Mouse (Mus musculus): ENCODE measurements around the gene Fez1. TPM values are rescaled to one million over a fixed set of nuclear protein-coding genes. Genes with fewer than 3 reads are reported as not detected.

The Fez1 gene
- polyA plus RNA-seq, 1 experiment from 2014 or later = 551 TPM

GRCm38 (mm10) chr9:36857476-36858117 lies 35.9 kb downstream of the Fez1 start:
- H3K4me2 ChIP-seq (replicated peaks) = no peak overlapping the region
- ATAC-seq (ENCODE audit: low FRiP score) (no peak; the same call in 1 of the 2 replicates), DNase-seq (ENCODE audit: low spot score) (no peak)
- peaks cover 78% of the 10 kb centered on the region for H3K36me3 ChIP-seq (replicated peaks; ENCODE audit: control insufficient read depth, insufficient read depth)
- no peaks in the 10 kb centered on the region for H3K9me3 ChIP-seq (ENCODE audit: control insufficient read depth, low read length)
- H3K27ac ChIP-seq = no peak overlapping the region
- 13% methylated on average over 8 of the region's 8 CpGs for WGBS
- no peak overlapping the region for H3K4me3 ChIP-seq (replicated peaks; ENCODE audit: low read length)
- no peak overlapping the region for H3K9ac ChIP-seq
- H3K4me1 ChIP-seq (replicated peaks; ENCODE audit: control insufficient read depth, insufficient read depth, low read length) = peaks cover 8% of the 10 kb centered on the region; the same call in 1 of the 2 replicates
- H3K27me3 ChIP-seq (ENCODE audit: control insufficient read depth, insufficient read depth, low read length) = no peaks in the 10 kb centered on the region

- ATAC-seq (ENCODE audit: low FRiP score) = no peak; the same call in 1 of the 2 replicates
- H3K36me3 ChIP-seq (replicated peaks; ENCODE audit: control insufficient read depth, insufficient read depth) = peaks cover 85% of the 10 kb centered on the region
Observed at GRCm38 (mm10) chr9:36858677-36859076, 37.0 kb downstream of the Fez1 start.

GRCm38 (mm10) chr9:36862576-36862975 lies 40.9 kb downstream of the Fez1 start:
- no peak overlapping the region for H3K27ac ChIP-seq
- 86% methylated on average over 2 of the region's 2 CpGs for WGBS
- ATAC-seq (ENCODE audit: low FRiP score) (no peak), DNase-seq (ENCODE audit: low spot score) (no peak)
- H3K36me3 ChIP-seq (replicated peaks; ENCODE audit: control insufficient read depth, insufficient read depth) = peaks cover 83% of the 10 kb centered on the region
- no peak overlapping the region for H3K4me3 ChIP-seq (replicated peaks; ENCODE audit: low read length)
- H3K9ac ChIP-seq = no peak overlapping the region
- H3K4me2 ChIP-seq (replicated peaks) = no peak overlapping the region
- H3K4me1 ChIP-seq (replicated peaks; ENCODE audit: control insufficient read depth, insufficient read depth, low read length) = peaks cover 4% of the 10 kb centered on the region; the same call in 1 of the 2 replicates
- no peaks in the 10 kb centered on the region for H3K27me3 ChIP-seq (ENCODE audit: control insufficient read depth, insufficient read depth, low read length)
- no peaks in the 10 kb centered on the region for H3K9me3 ChIP-seq (ENCODE audit: control insufficient read depth, low read length)

More at GRCm38 (mm10) chr9:36858677-36859076, 37.0 kb downstream of the Fez1 start:
- WGBS = 18% methylated on average over 4 of the region's 4 CpGs
- H3K27me3 ChIP-seq (ENCODE audit: control insufficient read depth, insufficient read depth, low read length) = no peaks in the 10 kb centered on the region
- no peak overlapping the region for H3K27ac ChIP-seq
- H3K4me2 ChIP-seq (replicated peaks) = no peak overlapping the region
- no peak overlapping the region for H3K9ac ChIP-seq
- DNase-seq (ENCODE audit: low spot score) = peak; percentile 58
- H3K9me3 ChIP-seq (ENCODE audit: control insufficient read depth, low read length) = no peaks in the 10 kb centered on the region
- peaks cover 8% of the 10 kb centered on the region; the same call in 1 of the 2 replicates for H3K4me1 ChIP-seq (replicated peaks; ENCODE audit: control insufficient read depth, insufficient read depth, low read length)
- H3K4me3 ChIP-seq (replicated peaks; ENCODE audit: low read length) = no peak overlapping the region

- ATAC-seq (ENCODE audit: low FRiP score) (no peak), DNase-seq (ENCODE audit: low spot score) (no peak)
- Histone ChIP-seq H3K4me2 (replicated peaks) (no peak overlapping the region), H3K9ac (no peak overlapping the region), H3K4me3 (replicated peaks; ENCODE audit: low read length) (no peak overlapping the region), H3K9me3 (ENCODE audit: control insufficient read depth, low read length) (no peaks in the 10 kb centered on the region), H3K4me1 (replicated peaks; ENCODE audit: control insufficient read depth, insufficient read depth, low read length) (no peaks in the 10 kb centered on the region), H3K27ac (no peak overlapping the region), H3K27me3 (ENCODE audit: control insufficient read depth, insufficient read depth, low read length) (no peaks in the 10 kb centered on the region), H3K36me3 (replicated peaks; ENCODE audit: control insufficient read depth, insufficient read depth) (peaks cover 90% of the 10 kb centered on the region)
- 82% methylated on average over 3 of the region's 3 CpGs for WGBS
Observed at GRCm38 (mm10) chr9:36863694-36864093, 42.0 kb downstream of the Fez1 start.

- Histone ChIP-seq H3K27me3 (ENCODE audit: control insufficient read depth, insufficient read depth, low read length) (no peaks in the 10 kb centered on the region), H3K27ac (peak overlapping the region; percentile 43; the same call in 1 of the 2 replicates), H3K9ac (no peak overlapping the region), H3K36me3 (replicated peaks; ENCODE audit: control insufficient read depth, insufficient read depth) (peaks cover 92% of the 10 kb centered on the region), H3K4me3 (replicated peaks; ENCODE audit: low read length) (no peak overlapping the region), H3K4me2 (replicated peaks) (no peak overlapping the region), H3K9me3 (ENCODE audit: control insufficient read depth, low read length) (no peaks in the 10 kb centered on the region), H3K4me1 (replicated peaks; ENCODE audit: control insufficient read depth, insufficient read depth, low read length) (no peaks in the 10 kb centered on the region)
- ATAC-seq (ENCODE audit: low FRiP score) (peak; percentile 57; the same call in 1 of the 2 replicates), DNase-seq (ENCODE audit: low spot score) (no peak)
- 39% methylated on average over 4 of the region's 4 CpGs for WGBS
Observed at GRCm38 (mm10) chr9:36864862-36865813, 43.5 kb downstream of the Fez1 start.

- WGBS = 91% methylated on average over 6 of the region's 6 CpGs
- Histone ChIP-seq H3K4me1 (replicated peaks; ENCODE audit: control insufficient read depth, insufficient read depth, low read length) (no peaks in the 10 kb centered on the region), H3K36me3 (replicated peaks; ENCODE audit: control insufficient read depth, insufficient read depth) (peaks cover 92% of the 10 kb centered on the region), H3K27me3 (ENCODE audit: control insufficient read depth, insufficient read depth, low read length) (no peaks in the 10 kb centered on the region), H3K4me2 (replicated peaks) (no peak overlapping the region), H3K4me3 (replicated peaks; ENCODE audit: low read length) (no peak overlapping the region), H3K9me3 (ENCODE audit: control insufficient read depth, low read length) (no peaks in the 10 kb centered on the region), H3K27ac (no peak overlapping the region), H3K9ac (no peak overlapping the region)
- ATAC-seq (ENCODE audit: low FRiP score) (no peak), DNase-seq (ENCODE audit: low spot score) (no peak)
Observed at GRCm38 (mm10) chr9:36868662-36869061, 47.0 kb downstream of the Fez1 start.

GRCm38 (mm10) chr9:36870263-36870662 lies 48.6 kb downstream of the Fez1 start:
- Histone ChIP-seq H3K9ac (no peak overlapping the region), H3K36me3 (replicated peaks; ENCODE audit: control insufficient read depth, insufficient read depth) (peaks cover 95% of the 10 kb centered on the region)
- no peak for DNase-seq (ENCODE audit: low spot score)

GRCm38 (mm10) chr9:36873796-36874195 lies 52.1 kb downstream of the Fez1 start:
- peaks cover 100% of the 10 kb centered on the region for H3K36me3 ChIP-seq (replicated peaks; ENCODE audit: control insufficient read depth, insufficient read depth)
- no peak overlapping the region for H3K4me3 ChIP-seq (replicated peaks; ENCODE audit: low read length)
- no peak for ATAC-seq (ENCODE audit: low FRiP score)
- no peaks in the 10 kb centered on the region for H3K4me1 ChIP-seq (replicated peaks; ENCODE audit: control insufficient read depth, insufficient read depth, low read length)
- WGBS = 87% methylated on average over 2 of the region's 2 CpGs
- no peaks in the 10 kb centered on the region for H3K27me3 ChIP-seq (ENCODE audit: control insufficient read depth, insufficient read depth, low read length)
- no peak for DNase-seq (ENCODE audit: low spot score)
- no peaks in the 10 kb centered on the region for H3K9me3 ChIP-seq (ENCODE audit: control insufficient read depth, low read length)
- no peak overlapping the region for H3K4me2 ChIP-seq (replicated peaks)
- no peak overlapping the region for H3K27ac ChIP-seq
- H3K9ac ChIP-seq = no peak overlapping the region

More at GRCm38 (mm10) chr9:36870263-36870662, 48.6 kb downstream of the Fez1 start:
- WGBS = 29% methylated on average over 1 of the region's 1 CpGs
- no peaks in the 10 kb centered on the region for H3K9me3 ChIP-seq (ENCODE audit: control insufficient read depth, low read length)
- no peak overlapping the region for H3K27ac ChIP-seq
- no peak overlapping the region for H3K4me3 ChIP-seq (replicated peaks; ENCODE audit: low read length)
- H3K4me2 ChIP-seq (replicated peaks) = no peak overlapping the region
- H3K27me3 ChIP-seq (ENCODE audit: control insufficient read depth, insufficient read depth, low read length) = no peaks in the 10 kb centered on the region
- no peaks in the 10 kb centered on the region for H3K4me1 ChIP-seq (replicated peaks; ENCODE audit: control insufficient read depth, insufficient read depth, low read length)
- no peak for ATAC-seq (ENCODE audit: low FRiP score)

- Histone ChIP-seq H3K4me1 (replicated peaks; ENCODE audit: control insufficient read depth, insufficient read depth, low read length) (peaks cover 6% of the 10 kb centered on the region), H3K4me2 (replicated peaks) (no peak overlapping the region), H3K9me3 (ENCODE audit: control insufficient read depth, low read length) (no peaks in the 10 kb centered on the region), H3K27ac (no peak overlapping the region), H3K4me3 (replicated peaks; ENCODE audit: low read length) (no peak overlapping the region), H3K9ac (no peak overlapping the region), H3K27me3 (ENCODE audit: control insufficient read depth, insufficient read depth, low read length) (no peaks in the 10 kb centered on the region), H3K36me3 (replicated peaks; ENCODE audit: control insufficient read depth, insufficient read depth) (peaks cover 93% of the 10 kb centered on the region)
- ATAC-seq (ENCODE audit: low FRiP score) = no peak
- 94% methylated on average over 5 of the region's 5 CpGs for WGBS
- DNase-seq (ENCODE audit: low spot score) = no peak
Observed at GRCm38 (mm10) chr9:36876313-36876712, 54.6 kb downstream of the Fez1 start.

Data from hindbrain, embryonic 14.5 days (tissue).